Mouse (Mus musculus) layer of hippocampus, postnatal 14 days (tissue): Measurements from ENCODE around the gene Pold2. TPM values are rescaled to one million over a fixed set of nuclear protein-coding genes. Genes with fewer than 3 reads are reported as not detected.

Experiments
- DNase-seq, 2 experiments: peaks; one replicate each; pipeline ENCODE4 v3.0.0; 2021 to 2022; ENCODE audit warnings: low spot score in 2 of 2, mixed read lengths in 1 of 2
- long read RNA-seq, 2 experiments: library from polyadenylated mRNA; stranded (forward); transcript quantifications; one replicate each; pipeline ENCODE4 v2.0.0; 2021
- total RNA-seq, 2 experiments: library from RNA; stranded (reverse); gene quantifications; 2 replicates each; pipeline ENCODE4 v1.2.3; 2021

Pold2 gene
- 10 to 100 TPM; 24.8 to 26.7 TPM for total RNA-seq
- long read RNA-seq, experiment 1, transcript Pold2-201 (11 exons, 1,646 nt), result major isoform, 11 of 25 reads
- long read RNA-seq, experiment 1, partial matches to known transcripts, result 6 of 25 reads
- long read RNA-seq, experiment 1, other reads (novel, unspliced or antisense), result 8 of 25 reads
- long read RNA-seq, experiment 2, transcript Pold2-201 (11 exons, 1,646 nt), result major isoform, 27 of 49 reads
- long read RNA-seq, experiment 2, partial matches to known transcripts, result 8 of 49 reads
- long read RNA-seq, experiment 2, other reads (novel, unspliced or antisense), result 14 of 49 reads

- DNase-seq, result peak; percentile 95 to 99
These were observed at the start of gene Pold2 for GRCm38 (mm10) chr11:5877921-5878526. Gene Pold2 (minus strand): TSS chr11:5878292.

GRCm38 (mm10) chr11:5926696-5927220 is 48.7 kb upstream of the Pold2 start:
- no peak for DNase-seq

- DNase-seq, result no peak
These were observed 46.6 kb upstream of the Pold2 start for GRCm38 (mm10) chr11:5924699-5925098.

- no peak for DNase-seq
These were observed 42.4 kb upstream of the Pold2 start for GRCm38 (mm10) chr11:5920323-5920960.

GRCm38 (mm10) chr11:5919606-5920005 is 41.5 kb upstream of the Pold2 start:
- DNase-seq, result no peak

GRCm38 (mm10) chr11:5918111-5918510 is 40.0 kb upstream of the Pold2 start:
- no peak for DNase-seq

GRCm38 (mm10) chr11:5916178-5916548 is 38.1 kb upstream of the Pold2 start:
- DNase-seq, result no peak

- no peak for DNase-seq
These were observed 37.5 kb upstream of the Pold2 start for GRCm38 (mm10) chr11:5915429-5916177.

GRCm38 (mm10) chr11:5914940-5915339 is 36.8 kb upstream of the Pold2 start:
- no peak for DNase-seq

GRCm38 (mm10) chr11:5913936-5914335 is 35.8 kb upstream of the Pold2 start:
- DNase-seq, result no peak

- no peak for DNase-seq
These were observed 35.2 kb upstream of the Pold2 start for GRCm38 (mm10) chr11:5913256-5913655.

- peak; percentile 70 to 73 for DNase-seq
These were observed 34.5 kb upstream of the Pold2 start for GRCm38 (mm10) chr11:5912635-5913034.

- DNase-seq, result no peak
These were observed 30.6 kb upstream of the Pold2 start for GRCm38 (mm10) chr11:5908642-5909041.

- DNase-seq, result no peak
These were observed 29.0 kb upstream of the Pold2 start for GRCm38 (mm10) chr11:5907096-5907495.

- DNase-seq, result peak in 1 of 2 experiments; percentile 46
These were observed 27.9 kb upstream of the Pold2 start for GRCm38 (mm10) chr11:5905778-5906518.

- DNase-seq, result no peak
These were observed 26.8 kb upstream of the Pold2 start for GRCm38 (mm10) chr11:5904871-5905270.

- no peak for DNase-seq
These were observed 26.3 kb upstream of the Pold2 start for GRCm38 (mm10) chr11:5904357-5904756.

- DNase-seq, result no peak
These were observed 25.8 kb upstream of the Pold2 start for GRCm38 (mm10) chr11:5903844-5904243.

- no peak for DNase-seq
These were observed 24.3 kb upstream of the Pold2 start for GRCm38 (mm10) chr11:5902390-5902789.

GRCm38 (mm10) chr11:5901950-5902349 is 23.9 kb upstream of the Pold2 start:
- peak in 1 of 2 experiments; percentile 38 for DNase-seq

GRCm38 (mm10) chr11:5901320-5901719 is 23.2 kb upstream of the Pold2 start:
- no peak for DNase-seq
